ENCODE assay signal across 12 mouse cellular contexts in the genomic region with DNA sequence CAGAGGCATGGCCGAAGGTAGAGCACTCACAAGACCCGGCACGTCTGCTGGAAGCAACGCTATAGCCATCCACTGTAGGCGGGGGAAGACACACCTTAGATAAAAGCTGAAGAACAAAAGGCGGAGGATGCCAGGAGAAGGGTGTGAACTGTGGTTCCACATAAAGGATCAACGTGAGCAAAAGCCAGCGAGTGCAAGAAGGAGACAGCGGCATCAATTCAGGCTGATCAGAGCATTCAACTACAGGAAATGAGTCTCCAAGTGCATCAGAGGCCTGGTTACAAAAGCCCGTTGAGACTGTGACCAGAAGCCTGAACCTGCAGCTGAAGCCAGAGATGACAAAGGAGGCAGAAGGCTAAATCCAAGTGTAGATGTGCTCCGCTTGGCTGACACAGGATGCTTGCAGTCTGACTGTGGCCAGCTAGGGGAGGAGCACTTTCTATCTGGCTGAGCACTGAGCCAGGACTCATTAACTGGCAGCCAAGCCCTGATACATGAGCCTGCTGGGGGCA.
DNase-seq lines count a peak whose midpoint lies in the region; ATAC-seq lines count a peak whose summit lies in the region.
"Had no signal": no experiment of that assay in that cellular context is flagged by ENCODE, and none has a peak within 500 bp of the region (broad histone marks: within the 10 kb centered on the region; RNA-seq: fewer than 3 reads in every experiment).

No protein-coding gene starts in this region.

- H3K27me3 ChIP-seq in heart, embryonic 10.5 days (ENCODE audit: insufficient read depth, poor library complexity, severe bottlenecking): no peaks in the 10 kb centered on the region
- H3K27me3 ChIP-seq: limb, embryonic 13.5 days; midbrain, embryonic 12.5 days had no signal

- no peak overlapping the region for H3K27ac ChIP-seq in heart, embryonic 10.5 days
- H3K27ac ChIP-seq: heart, embryonic 13.5 days; limb, embryonic 13.5 days; midbrain, embryonic 12.5 days had no signal

- 60% methylated on average over 11 of the region's 11 CpGs for WGBS in heart, embryonic 10.5 days

- H3K4me1 ChIP-seq in heart, embryonic 10.5 days: no peaks in the 10 kb centered on the region
- H3K4me1 ChIP-seq: heart, embryonic 13.5 days; limb, embryonic 13.5 days; midbrain, embryonic 12.5 days had no signal

- H3K9me3 ChIP-seq in heart, embryonic 10.5 days: no peaks in the 10 kb centered on the region
- H3K9me3 ChIP-seq: heart, embryonic 13.5 days; limb, embryonic 13.5 days; midbrain, embryonic 12.5 days had no signal

- no peaks in the 10 kb centered on the region for H3K36me3 ChIP-seq in heart, embryonic 10.5 days
- H3K36me3 ChIP-seq: heart, embryonic 13.5 days; limb, embryonic 13.5 days; midbrain, embryonic 12.5 days had no signal

- peak; percentile 4 to 12 for DNase-seq in heart, adult 18-20 months
- no peak for DNase-seq in heart, embryonic 10.5 days (ENCODE audit: low spot score)
- DNase-seq in Muller cell, postnatal 12 days (ENCODE audit: inconsistent ontology term): peak; percentile 66
- peak; percentile 35 for DNase-seq in cerebellum, adult 8-10 months
- peak; percentile 17 for DNase-seq in kidney, adult 18-20 months
- DNase-seq in frontal cortex, postnatal 14 days (ENCODE audit: low spot score in 2 of 2): no peak
- no peak for DNase-seq in lung, postnatal 14 days
- DNase-seq: right cerebral cortex, adult 18-20 months had no signal

- H3K4me3 ChIP-seq in heart, embryonic 10.5 days: no peak overlapping the region
- H3K4me3 ChIP-seq: heart, embryonic 13.5 days; limb, embryonic 13.5 days; midbrain, embryonic 12.5 days had no signal

- ATAC-seq in megakaryocyte, adult 5-6 weeks (ENCODE audit: poor library complexity, severe bottlenecking): no peak

Comparison
In these comparisons a context has a peak if more than half of its experiments do, and no peak if none do; other contexts are left out.
1. DNase-seq: peak in heart, adult 18-20 months (2 of 2), Muller cell, postnatal 12 days (single experiment), cerebellum, adult 8-10 months (single experiment) and kidney, adult 18-20 months (single experiment); none in heart, embryonic 10.5 days (single experiment), frontal cortex, postnatal 14 days (0 of 2) and lung, postnatal 14 days (single experiment).